Mouse (Mus musculus): Measurements from ENCODE around the gene Dsp. TPM values are rescaled to one million over a fixed set of nuclear protein-coding genes. Genes with fewer than 3 reads are reported as not detected.
A peak's percentile ranks its signal among the peaks of the same experiment; 100 is the strongest.

Gene Dsp
- total RNA-seq (2021) = 1 to 10 TPM; 7.8 to 8.0 TPM
- long read RNA-seq, experiment 1 = 0 reads
- long read RNA-seq, experiment 2, partial matches to known transcripts = 1 of 3 reads
- long read RNA-seq, experiment 2, other reads (novel, unspliced or antisense) = 2 of 3 reads

DNA sequence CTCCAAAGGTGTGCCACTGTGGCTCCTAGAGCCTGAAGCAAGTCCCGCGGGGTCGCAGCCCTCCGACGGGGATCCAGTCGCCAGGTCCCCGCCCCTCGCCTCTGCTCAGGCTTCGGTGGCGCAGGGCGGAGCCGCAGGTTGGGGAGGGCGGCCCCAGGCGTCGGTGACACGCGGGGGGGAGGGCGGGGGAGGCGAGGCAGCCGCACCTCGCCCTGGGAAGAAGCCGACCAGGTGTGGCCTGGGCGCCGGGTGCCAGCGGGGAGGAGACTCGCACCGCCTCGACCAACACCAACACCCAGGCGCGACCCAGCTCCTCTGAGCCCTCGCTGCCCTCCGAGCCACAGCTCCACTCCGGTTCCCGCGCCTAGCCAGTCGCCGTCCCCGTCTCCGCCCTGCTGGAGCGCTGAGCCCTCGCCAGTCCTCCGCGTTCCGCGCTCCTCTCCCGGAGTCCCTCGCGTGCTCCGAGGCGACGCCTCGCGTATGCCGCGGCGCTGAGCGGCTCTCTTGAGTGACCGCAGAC is at the start of gene Dsp:
TSS of gene Dsp (plus strand) at position 226 of the 520 bp plus-strand sequence.
- DNase-seq (ENCODE audit: low spot score in 2 of 2) = no peak

DNA sequence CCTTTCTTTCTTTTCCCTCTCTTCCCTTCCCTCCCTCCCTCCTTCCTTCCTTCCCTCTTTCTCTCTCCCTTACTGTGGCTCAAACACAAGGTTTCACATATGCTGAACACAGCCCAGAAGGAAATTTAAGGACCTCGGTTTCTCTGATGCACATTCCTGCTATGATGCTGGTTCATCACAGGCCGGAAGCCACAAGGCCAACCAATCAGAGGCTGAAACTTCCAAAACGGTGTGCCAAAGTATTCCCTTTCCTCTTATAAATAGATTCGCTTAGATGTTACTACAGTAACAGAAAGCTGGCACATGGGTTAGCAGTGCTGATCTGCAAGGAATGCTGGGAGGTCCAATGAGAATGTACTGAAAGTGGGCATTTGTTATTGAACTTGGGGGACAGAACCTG is 47.7 kb upstream of the Dsp start:
- DNase-seq (ENCODE audit: low spot score in 2 of 2) = peak; percentile 9 to 41

DNA sequence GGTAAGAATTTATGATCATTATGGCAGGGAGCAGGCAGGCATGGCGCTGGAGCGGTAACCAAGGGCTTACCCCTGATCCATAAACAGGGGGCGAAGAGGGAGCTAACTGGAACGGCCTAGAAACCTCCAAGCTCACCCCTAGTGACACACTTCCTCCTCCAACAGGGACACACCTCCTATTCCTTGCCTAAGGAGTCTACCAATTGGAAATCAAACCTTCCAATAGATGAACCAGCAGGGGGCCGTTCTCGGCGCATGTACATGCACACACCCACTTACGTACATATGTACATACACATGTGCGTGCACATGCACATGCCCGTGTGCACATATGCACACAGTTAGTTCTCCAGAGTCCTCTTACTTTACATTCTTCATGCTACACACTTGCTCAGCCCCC is 46.6 kb upstream of the Dsp start:
- no peak for DNase-seq (ENCODE audit: low spot score in 2 of 2)

DNA sequence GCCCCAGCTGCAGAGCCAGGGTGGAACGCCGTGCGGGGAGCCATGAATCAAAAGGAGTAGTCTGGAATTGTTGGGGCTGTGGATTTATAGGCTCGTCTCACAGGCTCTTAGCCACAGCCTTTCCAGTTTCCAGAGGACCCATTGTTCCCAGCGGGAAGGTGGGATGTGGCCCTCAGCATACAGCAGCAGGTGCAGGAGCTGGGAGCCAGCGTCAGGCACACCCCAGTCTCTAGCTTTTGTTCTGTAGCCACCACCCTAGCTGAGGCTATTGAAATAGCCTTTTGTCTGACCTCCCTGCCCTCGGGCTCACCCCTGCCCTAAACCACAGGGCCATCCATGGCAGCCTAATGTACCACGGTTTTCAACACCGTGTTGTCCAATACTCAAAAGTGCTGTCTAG is 42.0 kb upstream of the Dsp start:
- DNase-seq (ENCODE audit: low spot score in 2 of 2) = no peak

DNA sequence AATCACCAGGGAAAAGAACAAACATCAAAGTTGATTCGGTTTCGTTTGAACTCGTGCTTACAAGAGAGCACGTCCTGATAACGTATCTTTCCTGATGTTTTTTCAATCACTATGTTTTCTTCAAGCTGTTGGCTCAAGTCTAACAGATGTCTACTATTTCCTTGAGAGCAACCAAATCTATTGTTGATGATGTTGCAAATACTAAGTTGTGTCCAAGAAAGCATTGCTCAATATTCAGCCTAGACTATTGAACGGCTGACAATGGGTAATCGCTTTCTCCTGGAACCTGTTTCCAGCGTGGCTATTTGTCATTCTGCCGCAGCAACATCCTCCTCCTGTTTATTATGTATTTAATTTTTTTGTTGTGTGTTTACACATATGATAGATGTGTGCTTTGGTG is 28.8 kb upstream of the Dsp start:
- DNase-seq (ENCODE audit: low spot score in 2 of 2) = no peak

DNA sequence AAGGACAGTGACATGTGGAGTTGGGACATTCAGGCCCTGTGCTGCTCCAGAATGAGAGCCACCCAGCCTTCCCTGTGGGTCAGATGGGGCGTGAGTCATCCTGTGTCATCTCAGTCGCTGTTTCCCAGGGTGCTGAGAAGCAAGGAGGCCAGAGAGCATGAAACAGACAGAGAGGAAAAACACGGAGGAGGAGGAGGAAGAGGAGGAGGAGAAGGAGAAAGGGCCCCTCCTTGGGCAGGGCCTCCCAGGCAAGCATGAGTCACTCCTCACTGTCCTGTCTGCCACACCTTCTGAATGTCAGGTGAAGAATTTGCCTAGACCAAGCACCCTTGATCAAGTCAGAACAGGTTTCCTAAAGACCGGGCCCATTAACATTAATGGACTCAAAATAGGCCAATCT is 27.4 kb upstream of the Dsp start:
- DNase-seq (ENCODE audit: low spot score in 2 of 2) = no peak

- DNase-seq (ENCODE audit: low spot score in 2 of 2) = no peak
Measured at GRCm38 (mm10) chr13:38127683-38128082, 23.4 kb upstream of the Dsp start.

DNA sequence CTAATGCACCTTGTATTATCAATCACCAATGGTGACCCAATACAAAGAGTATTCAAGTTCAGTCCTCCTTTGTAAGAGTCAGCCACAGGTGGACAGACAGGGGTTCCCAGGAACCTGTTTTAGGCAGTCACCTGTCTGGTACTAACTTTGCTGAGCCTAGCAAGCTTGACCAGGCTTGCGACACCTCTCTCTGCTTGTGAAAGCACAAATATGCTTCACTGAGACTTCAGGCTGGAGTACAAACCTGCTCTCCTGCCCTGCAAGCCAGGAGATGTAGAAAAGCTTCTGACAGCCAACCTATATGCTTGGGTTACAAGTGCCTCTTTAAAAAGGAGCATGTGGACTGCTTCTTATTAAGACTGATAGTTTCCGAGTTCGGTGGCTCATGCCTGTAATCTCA is 22.8 kb upstream of the Dsp start:
- no peak for DNase-seq (ENCODE audit: low spot score in 2 of 2)

GRCm38 (mm10) chr13:38129492-38129891 is 21.6 kb upstream of the Dsp start:
- DNase-seq (ENCODE audit: low spot score in 2 of 2) = no peak

DNA sequence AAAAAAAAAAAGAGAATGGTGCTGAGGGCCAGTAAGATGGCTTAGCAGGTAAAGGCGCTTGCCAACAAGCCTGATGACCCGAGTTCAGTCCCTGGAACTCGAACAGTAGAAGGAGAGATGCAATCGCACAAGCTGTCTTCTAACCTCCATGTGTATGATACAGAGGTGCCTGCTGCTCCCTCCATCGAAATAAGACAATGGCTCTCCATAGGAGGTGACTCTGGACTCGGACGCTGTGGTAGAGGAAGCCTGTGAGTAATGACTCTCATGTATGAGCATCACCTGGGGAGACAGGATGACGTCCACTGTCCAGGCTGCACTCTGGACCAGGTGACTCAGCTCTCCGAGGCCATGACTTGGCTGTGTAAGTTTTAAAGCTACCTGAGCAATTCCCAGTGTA is 21.0 kb upstream of the Dsp start:
- DNase-seq (ENCODE audit: low spot score in 2 of 2) = no peak

DNA sequence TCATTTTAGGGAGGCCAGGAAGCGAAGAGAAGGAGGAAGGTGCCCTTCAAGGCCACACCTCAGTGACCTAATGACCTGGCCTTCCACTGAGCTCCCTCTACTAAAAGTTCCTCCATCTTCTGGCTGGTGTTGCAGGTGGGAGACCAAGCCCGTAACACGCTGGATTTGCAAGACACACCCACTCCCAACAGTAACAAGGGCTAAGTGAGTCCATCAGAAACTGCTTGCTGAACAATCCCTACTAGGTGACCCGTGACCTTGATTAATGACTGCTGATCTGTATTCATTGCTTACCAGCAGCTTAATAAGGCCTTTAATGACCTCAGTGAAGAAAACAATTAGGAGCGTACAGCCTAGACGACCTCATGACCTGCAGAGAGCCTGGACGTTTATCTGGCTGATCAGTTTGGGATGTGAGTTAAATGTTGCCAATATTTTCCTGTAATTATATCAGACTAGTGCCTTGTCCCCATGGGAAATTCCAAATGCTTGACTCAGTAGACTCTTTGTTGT is 18.0 kb upstream of the Dsp start:
- DNase-seq (ENCODE audit: low spot score in 2 of 2) = no peak

DNA sequence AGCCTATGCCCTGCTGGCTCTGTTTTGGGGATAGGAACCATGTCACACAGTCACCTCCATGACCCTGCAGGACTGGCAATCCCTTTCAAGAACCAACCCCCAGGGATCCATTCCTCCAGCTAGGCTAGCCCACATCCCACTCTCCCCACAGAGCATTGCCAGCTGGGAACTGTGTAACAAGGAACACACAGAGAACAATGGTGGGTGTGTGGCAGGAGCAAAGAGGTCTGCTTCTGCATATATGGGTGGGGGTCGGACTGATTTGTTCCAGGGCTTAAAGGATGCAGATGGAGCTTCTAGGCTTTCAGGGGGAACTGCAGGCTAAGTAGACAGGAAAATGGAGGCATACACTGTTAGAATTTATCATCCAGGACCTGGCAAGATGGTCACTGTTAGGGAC is 10.6 kb upstream of the Dsp start:
- no peak for DNase-seq (ENCODE audit: low spot score in 2 of 2)

DNA sequence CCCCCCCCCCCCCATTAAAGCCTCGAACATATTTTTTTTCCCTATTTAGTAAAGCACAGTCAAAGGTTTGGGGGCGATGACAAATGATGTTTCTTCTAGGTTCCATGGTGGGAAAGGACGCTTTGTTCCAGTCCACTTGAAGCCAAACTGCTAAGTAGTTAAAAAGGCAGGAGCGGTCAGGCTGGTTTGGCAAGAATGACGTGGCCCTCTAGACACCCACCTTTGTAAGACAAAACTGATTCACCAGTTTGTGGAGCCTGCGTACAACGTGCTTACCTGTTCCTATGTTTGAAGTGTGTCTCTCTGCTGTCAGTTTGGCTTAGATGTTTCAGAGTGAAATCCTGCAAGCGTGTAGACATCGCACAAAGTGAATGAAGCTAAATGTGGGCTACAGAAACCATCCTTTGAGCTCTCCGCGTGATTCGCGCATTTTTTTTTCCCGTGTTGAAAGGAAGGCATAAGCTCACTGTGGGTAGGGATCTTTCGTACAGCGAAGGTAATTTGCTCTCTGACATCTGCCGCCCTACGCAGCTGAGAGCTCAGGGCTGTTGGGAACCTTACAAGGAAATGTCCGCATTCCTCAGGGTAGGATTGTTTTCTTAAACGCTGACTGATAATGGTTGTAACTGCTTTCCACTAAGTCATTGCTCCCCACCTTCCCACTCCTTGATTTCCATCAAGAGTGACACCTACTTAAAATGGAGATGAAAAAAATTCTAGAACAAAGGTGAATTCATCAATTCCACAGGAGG is 6.0 kb upstream of the Dsp start:
- DNase-seq (ENCODE audit: low spot score in 2 of 2) = no peak

DNA sequence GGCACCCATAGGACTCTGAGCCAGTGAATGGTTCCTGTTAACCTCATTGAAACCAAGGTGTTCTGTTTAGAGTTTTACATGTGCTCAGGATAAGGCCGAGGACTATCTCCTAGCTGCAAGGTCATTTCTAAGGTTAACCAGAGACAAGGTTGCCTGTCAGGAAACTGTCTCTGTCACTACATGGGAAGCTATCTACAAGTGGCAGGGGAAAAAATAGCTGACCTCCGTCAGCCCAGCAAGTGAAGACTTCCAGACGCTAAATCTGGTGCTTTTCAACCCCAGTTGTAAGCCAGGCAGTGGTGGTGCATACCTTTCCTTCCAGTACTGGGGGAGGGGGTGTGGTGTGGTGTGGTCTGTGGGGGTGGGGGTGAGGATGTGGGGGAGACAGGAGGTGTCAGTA is 2.7 kb upstream of the Dsp start:
- DNase-seq (ENCODE audit: low spot score in 2 of 2) = no peak

DNA sequence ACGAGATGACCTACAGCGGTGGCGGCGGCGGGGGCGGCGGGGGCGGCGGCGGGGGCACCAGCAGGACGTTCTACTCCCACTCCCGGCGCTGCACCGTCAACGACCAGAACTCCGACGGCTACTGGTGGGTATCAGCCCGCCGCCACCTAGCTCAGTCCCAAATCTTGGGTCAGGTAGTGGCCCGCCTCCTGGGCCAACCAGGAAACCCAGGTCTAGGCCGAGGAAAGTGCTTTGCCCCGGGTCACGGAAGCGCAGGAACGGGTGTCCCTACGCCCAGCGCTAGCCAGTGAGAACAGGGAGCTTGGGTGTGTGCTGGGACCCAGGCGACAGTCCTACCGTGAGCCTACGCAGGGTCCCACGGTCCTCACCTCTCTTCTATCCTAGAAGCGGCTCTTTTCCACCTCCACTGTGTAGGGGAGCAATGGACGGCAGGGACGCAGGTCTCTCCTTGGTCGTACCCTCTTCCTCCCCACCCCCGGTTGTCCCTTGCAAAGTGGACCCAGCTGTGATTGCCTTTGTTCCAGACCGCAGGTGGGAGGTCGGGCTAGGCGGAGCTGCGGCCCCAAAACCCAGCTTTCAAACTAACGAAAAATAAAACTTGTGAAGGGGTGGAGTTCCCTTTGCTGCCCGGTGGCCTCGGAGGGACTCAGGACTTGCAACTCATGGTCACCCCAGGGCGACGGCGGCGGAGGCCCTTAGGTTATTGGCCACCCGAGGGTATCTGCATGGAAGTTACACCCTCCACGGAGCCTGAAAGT is 756 bp downstream of the Dsp start:
- no peak for DNase-seq (ENCODE audit: low spot score in 2 of 2)

GRCm38 (mm10) chr13:38152429-38153035 is 1.4 kb downstream of the Dsp start:
- no peak for DNase-seq (ENCODE audit: low spot score in 2 of 2)

DNA sequence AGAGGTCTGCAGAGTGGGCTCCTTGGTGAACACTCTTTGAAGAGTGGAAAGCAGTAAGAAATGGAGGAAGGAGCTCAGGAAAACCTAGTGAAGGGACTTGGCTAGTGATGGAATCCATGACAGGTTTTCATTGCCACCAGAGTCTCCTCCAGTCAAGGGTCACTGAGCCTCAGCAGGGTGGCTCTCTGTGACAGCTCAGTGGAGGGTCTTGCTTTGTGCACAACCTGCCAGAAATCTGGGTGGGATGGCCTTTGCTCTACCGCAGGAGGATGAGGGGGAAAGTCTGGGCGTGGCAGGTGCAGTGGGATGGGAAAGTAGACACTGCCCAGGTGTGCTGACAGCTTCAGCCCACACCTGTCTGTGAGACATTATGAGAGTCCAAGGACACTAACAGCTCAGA is 4.4 kb downstream of the Dsp start:
- no peak for DNase-seq (ENCODE audit: low spot score in 2 of 2)

GRCm38 (mm10) chr13:38157635-38158034 is 6.5 kb downstream of the Dsp start:
- no peak for DNase-seq (ENCODE audit: low spot score in 2 of 2)

- DNase-seq (ENCODE audit: low spot score in 2 of 2) = no peak
Measured at GRCm38 (mm10) chr13:38162002-38162401, 10.9 kb downstream of the Dsp start.

DNA sequence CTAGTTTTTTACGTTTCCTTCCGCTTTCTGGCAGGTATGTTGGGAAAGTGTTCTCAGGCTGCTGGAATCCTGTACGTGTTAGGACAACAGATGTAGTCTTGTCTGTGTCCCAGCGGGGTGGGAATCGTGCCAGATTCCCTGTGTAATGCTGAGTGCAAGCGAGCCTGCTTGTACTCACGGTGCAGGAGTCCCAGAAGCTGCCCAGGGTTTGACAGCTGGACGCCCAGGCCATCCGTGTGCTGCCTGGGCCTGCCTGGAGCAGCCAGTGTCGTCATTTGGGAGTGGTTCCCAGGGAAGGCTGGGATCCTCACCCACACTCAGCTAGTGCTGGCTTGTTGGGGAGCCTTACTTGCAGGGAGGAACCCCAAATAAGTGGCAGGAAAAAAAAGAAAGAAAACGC is 11.6 kb downstream of the Dsp start:
- no peak for DNase-seq (ENCODE audit: low spot score in 2 of 2)

DNA sequence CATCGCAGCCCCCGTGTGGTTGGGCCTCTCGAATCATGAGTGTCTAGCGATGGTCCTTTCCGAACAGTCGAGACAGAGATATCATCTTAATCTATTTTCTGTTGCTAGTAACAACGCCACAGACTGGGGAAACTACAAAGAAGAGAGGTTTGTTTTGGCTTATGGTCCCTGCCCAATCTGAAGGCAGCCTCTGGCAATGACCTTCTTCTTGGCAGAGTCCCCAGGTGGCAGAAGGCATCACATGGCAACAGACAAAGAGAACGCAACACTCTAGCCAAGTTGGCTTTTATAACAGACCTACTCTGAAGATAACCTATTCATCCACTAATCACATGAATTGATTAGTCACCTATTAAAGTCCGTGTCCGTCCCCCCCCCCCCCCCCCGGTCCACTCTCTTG is 13.8 kb downstream of the Dsp start:
- DNase-seq (ENCODE audit: low spot score in 2 of 2) = peak in 1 of 2 experiments; percentile 39

GRCm38 (mm10) chr13:38167056-38167455 is 16.0 kb downstream of the Dsp start:
- DNase-seq (ENCODE audit: low spot score in 2 of 2) = no peak
